Mouse (Mus musculus): ENCODE measurements around the gene Cyp4f13.

The Cyp4f13 gene

GRCm38 (mm10) chr17:32947215-32947914 is at the start of gene Cyp4f13:
Gene Cyp4f13, minus strand, starts transcription at chr17:32947402.
- in situ Hi-C loops (cut with MboI, MseI) = no loop called here

- in situ Hi-C loops (cut with MboI, MseI) = no loop called here
Measured at GRCm38 (mm10) chr17:32992699-32993474, 45.7 kb upstream of the Cyp4f13 start, which contains the start of gene Zfp952. Gene Zfp952, plus strand, starts transcription at chr17:32993129.

GRCm38 (mm10) chr17:32991965-32992698 is 44.9 kb upstream of the Cyp4f13 start:
- in situ Hi-C loops (cut with MboI, MseI) = no loop called here

GRCm38 (mm10) chr17:32986301-32986700 is 39.1 kb upstream of the Cyp4f13 start:
- in situ Hi-C loops (cut with MboI, MseI) = no loop called here

- in situ Hi-C loops (cut with MboI, MseI) = no loop called here
Measured at GRCm38 (mm10) chr17:32981361-32981760, 34.2 kb upstream of the Cyp4f13 start.

GRCm38 (mm10) chr17:32965623-32966290 is 18.6 kb upstream of the Cyp4f13 start, which contains the start of gene Zfp472:
Gene Zfp472, plus strand, starts transcription at chr17:32965814.
- in situ Hi-C loops (cut with MboI, MseI) = loop anchor here in 1 of 2 experiments (10.0 kb wide), 1 partner anchor 1229 kb away; the partner anchor contains the start of gene Psmb8

- in situ Hi-C loops (cut with MboI, MseI) = loop anchor here in 1 of 2 experiments (10.0 kb wide), 1 partner anchor 1230 kb away; the partner anchor contains the start of gene Psmb8
Measured at GRCm38 (mm10) chr17:32965253-32965622, 18.0 kb upstream of the Cyp4f13 start.

- in situ Hi-C loops (cut with MboI, MseI) = no loop called here
Measured at GRCm38 (mm10) chr17:32951441-32951840, 4.2 kb upstream of the Cyp4f13 start.

GRCm38 (mm10) chr17:32951006-32951405 is 3.8 kb upstream of the Cyp4f13 start:
- in situ Hi-C loops (cut with MboI, MseI) = no loop called here

GRCm38 (mm10) chr17:32950136-32950535 is 2.9 kb upstream of the Cyp4f13 start:
- in situ Hi-C loops (cut with MboI, MseI) = no loop called here

- in situ Hi-C loops (cut with MboI, MseI) = no loop called here
Measured at GRCm38 (mm10) chr17:32946716-32947115, 486 bp downstream of the Cyp4f13 start.

GRCm38 (mm10) chr17:32944402-32945035 is 2.7 kb downstream of the Cyp4f13 start:
- in situ Hi-C loops (cut with MboI, MseI) = no loop called here

- in situ Hi-C loops (cut with MboI, MseI) = no loop called here
Measured at GRCm38 (mm10) chr17:32943661-32944060, 3.5 kb downstream of the Cyp4f13 start.

GRCm38 (mm10) chr17:32939831-32940230 is 7.4 kb downstream of the Cyp4f13 start:
- in situ Hi-C loops (cut with MboI, MseI) = no loop called here

- in situ Hi-C loops (cut with MboI, MseI) = no loop called here
Measured at GRCm38 (mm10) chr17:32927803-32928202, 19.4 kb downstream of the Cyp4f13 start.

- in situ Hi-C loops (cut with MboI, MseI) = no loop called here
Measured at GRCm38 (mm10) chr17:32924658-32925312, 22.4 kb downstream of the Cyp4f13 start.

GRCm38 (mm10) chr17:32923681-32924080 is 23.5 kb downstream of the Cyp4f13 start:
- in situ Hi-C loops (cut with MboI, MseI) = no loop called here

- in situ Hi-C loops (cut with MboI, MseI) = no loop called here
Measured at GRCm38 (mm10) chr17:32919123-32919522, 28.1 kb downstream of the Cyp4f13 start.

GRCm38 (mm10) chr17:32917131-32917530 is 30.1 kb downstream of the Cyp4f13 start, which contains the start of gene Cyp4f14:
Gene Cyp4f14, minus strand, starts transcription at chr17:32917342.
- in situ Hi-C loops (cut with MboI, MseI) = no loop called here

- in situ Hi-C loops (cut with MboI, MseI) = no loop called here
Measured at GRCm38 (mm10) chr17:32916075-32916474, 31.1 kb downstream of the Cyp4f13 start.

All from T-helper 17 cell (primary cell).